Mouse (Mus musculus) mesoderm, embryonic 11.5 days (tissue): ENCODE measurements around the gene Gbe1.

Experiments
- DNase-seq: peaks from one replicate; pipeline ENCODE4 v3.0.0-alpha.2; 2012; ENCODE audit warnings: low read depth, low spot score

The Gbe1 gene

GRCm38 (mm10) chr16:70568341-70569265 lies 254.9 kb downstream of the Gbe1 start:
- DNase-seq: peak; percentile 73

- no peak for DNase-seq
Measured at GRCm38 (mm10) chr16:70585964-70586363, 272.2 kb downstream of the Gbe1 start.

GRCm38 (mm10) chr16:70602326-70602725 lies 288.6 kb downstream of the Gbe1 start:
- no peak for DNase-seq

GRCm38 (mm10) chr16:70608358-70608757 lies 294.6 kb downstream of the Gbe1 start:
- no peak for DNase-seq

GRCm38 (mm10) chr16:70617691-70618090 lies 303.9 kb downstream of the Gbe1 start:
- peak; percentile 9 for DNase-seq

- DNase-seq: no peak
Measured at GRCm38 (mm10) chr16:70618168-70618567, 304.4 kb downstream of the Gbe1 start.
